Mouse (Mus musculus): ENCODE results near the gene Ranbp3. TPM values are rescaled to one million over a fixed set of nuclear protein-coding genes. Genes with fewer than 3 reads are reported as not detected.

The Ranbp3 gene
- polyA plus RNA-seq, 1 experiment from 2014 or later: 21.8 TPM

GRCm38 (mm10) chr17:56740788-56741160 lies 67.7 kb downstream of the Ranbp3 start:
- Histone ChIP-seq H3K9me3 (ENCODE audit: low read length) (no peaks in the 10 kb centered on the region), H3K4me2 (ENCODE audit: low read depth, low read length) (no peak overlapping the region), H3K9ac (replicated peaks) (no peak overlapping the region), H3K27me3 (ENCODE audit: insufficient read depth, low read length) (no peaks in the 10 kb centered on the region), H3K4me3 (ENCODE audit: low read depth, low read length) (no peak overlapping the region), H3K36me3 (replicated peaks; ENCODE audit: insufficient read depth, low read length) (no peaks in the 10 kb centered on the region), H3K27ac (ENCODE audit: low read depth) (no peak overlapping the region), H3K4me1 (ENCODE audit: insufficient read depth) (no peaks in the 10 kb centered on the region)
- TF ChIP-seq EP300 (IDR thresholded peaks at IDR 0.05; ENCODE audit: low read depth) (no peak), CTCF (IDR thresholded peaks at IDR 0.05; ENCODE audit: low read depth) (no peak)
- WGBS (ENCODE audit: insufficient replicate concordance): 76% methylated on average over 17 of the region's 17 CpGs
- no peak for ATAC-seq
- DNase-seq: no peak

GRCm38 (mm10) chr17:56744173-56744572 lies 71.1 kb downstream of the Ranbp3 start:
- no peak for TF ChIP-seq CTCF (IDR thresholded peaks at IDR 0.05; ENCODE audit: low read depth)
- no peak for TF ChIP-seq EP300 (IDR thresholded peaks at IDR 0.05; ENCODE audit: low read depth)
- DNase-seq: no peak
- Histone ChIP-seq H3K9me3 (ENCODE audit: low read length) (no peaks in the 10 kb centered on the region), H3K27ac (ENCODE audit: low read depth) (no peak overlapping the region), H3K27me3 (ENCODE audit: insufficient read depth, low read length) (no peaks in the 10 kb centered on the region), H3K4me1 (ENCODE audit: insufficient read depth) (no peaks in the 10 kb centered on the region), H3K4me3 (ENCODE audit: low read depth, low read length) (no peak overlapping the region), H3K36me3 (replicated peaks; ENCODE audit: insufficient read depth, low read length) (no peaks in the 10 kb centered on the region), H3K9ac (replicated peaks) (no peak overlapping the region), H3K4me2 (ENCODE audit: low read depth, low read length) (no peak overlapping the region)
- ATAC-seq: no peak
- 46% methylated on average over 5 of the region's 5 CpGs for WGBS (ENCODE audit: insufficient replicate concordance)

- H3K4me3 ChIP-seq (ENCODE audit: low read depth, low read length): no peak overlapping the region
- peaks cover 56% of the 10 kb centered on the region for H3K27me3 ChIP-seq (ENCODE audit: insufficient read depth, low read length)
- peaks cover 3% of the 10 kb centered on the region; the same call in 1 of the 2 replicates for H3K4me1 ChIP-seq (ENCODE audit: insufficient read depth)
- DNase-seq: peak; percentile 58
- H3K27ac ChIP-seq (ENCODE audit: low read depth): no peak overlapping the region
- H3K9me3 ChIP-seq (ENCODE audit: low read length): no peaks in the 10 kb centered on the region
- no peaks in the 10 kb centered on the region for H3K36me3 ChIP-seq (replicated peaks; ENCODE audit: insufficient read depth, low read length)
- peak overlapping the region; percentile 44; the same call in 1 of the 2 replicates for H3K4me2 ChIP-seq (ENCODE audit: low read depth, low read length)
- 38% methylated on average over 66 of the region's 71 CpGs for WGBS (ENCODE audit: insufficient replicate concordance)
- H3K9ac ChIP-seq (replicated peaks): no peak overlapping the region
- TF ChIP-seq EP300 (IDR thresholded peaks at IDR 0.05; ENCODE audit: low read depth) (no peak), CTCF (IDR thresholded peaks at IDR 0.05; ENCODE audit: low read depth) (no peak)
- peak; percentile 66 for ATAC-seq
Observed at GRCm38 (mm10) chr17:56751404-56752072, 78.4 kb downstream of the Ranbp3 start.

GRCm38 (mm10) chr17:56753452-56753851 lies 80.4 kb downstream of the Ranbp3 start:
- DNase-seq (no peak), ATAC-seq (no peak)
- H3K36me3 ChIP-seq (replicated peaks; ENCODE audit: insufficient read depth, low read length): no peaks in the 10 kb centered on the region
- H3K27ac ChIP-seq (ENCODE audit: low read depth): no peak overlapping the region
- no peaks in the 10 kb centered on the region for H3K9me3 ChIP-seq (ENCODE audit: low read length)
- H3K4me2 ChIP-seq (ENCODE audit: low read depth, low read length): no peak overlapping the region
- H3K4me1 ChIP-seq (ENCODE audit: insufficient read depth): peaks cover 21% of the 10 kb centered on the region
- WGBS (ENCODE audit: insufficient replicate concordance): 28% methylated on average over 13 of the region's 15 CpGs
- H3K27me3 ChIP-seq (ENCODE audit: insufficient read depth, low read length): peaks cover 71% of the 10 kb centered on the region
- no peak for TF ChIP-seq EP300 (IDR thresholded peaks at IDR 0.05; ENCODE audit: low read depth)
- TF ChIP-seq CTCF (IDR thresholded peaks at IDR 0.05; ENCODE audit: low read depth): no peak
- H3K4me3 ChIP-seq (ENCODE audit: low read depth, low read length): no peak overlapping the region
- H3K9ac ChIP-seq (replicated peaks): no peak overlapping the region

GRCm38 (mm10) chr17:56754271-56755185 lies 81.4 kb downstream of the Ranbp3 start:
- H3K9ac ChIP-seq (replicated peaks): no peak overlapping the region; the same call in 1 of the 2 replicates
- WGBS (ENCODE audit: insufficient replicate concordance): 10% methylated on average over 36 of the region's 36 CpGs
- ATAC-seq (no peak), DNase-seq (no peak)
- no peak overlapping the region for H3K27ac ChIP-seq (ENCODE audit: low read depth)
- H3K27me3 ChIP-seq (ENCODE audit: insufficient read depth, low read length): peaks cover 71% of the 10 kb centered on the region
- no peaks in the 10 kb centered on the region for H3K36me3 ChIP-seq (replicated peaks; ENCODE audit: insufficient read depth, low read length)
- H3K4me3 ChIP-seq (ENCODE audit: low read depth, low read length): no peak overlapping the region
- TF ChIP-seq CTCF (IDR thresholded peaks at IDR 0.05; ENCODE audit: low read depth) (no peak), EP300 (IDR thresholded peaks at IDR 0.05; ENCODE audit: low read depth) (no peak)
- H3K4me2 ChIP-seq (ENCODE audit: low read depth, low read length): peak overlapping the region; percentile 52
- H3K9me3 ChIP-seq (ENCODE audit: low read length): no peaks in the 10 kb centered on the region
- H3K4me1 ChIP-seq (ENCODE audit: insufficient read depth): peaks cover 22% of the 10 kb centered on the region

GRCm38 (mm10) chr17:56756703-56757399 lies 83.8 kb downstream of the Ranbp3 start:
- WGBS (ENCODE audit: insufficient replicate concordance): 2% methylated on average over 40 of the region's 51 CpGs
- H3K9me3 ChIP-seq (ENCODE audit: low read length): no peaks in the 10 kb centered on the region
- peaks cover 30% of the 10 kb centered on the region for H3K4me1 ChIP-seq (ENCODE audit: insufficient read depth)
- DNase-seq (peak; percentile 55), ATAC-seq (peak; percentile 14)
- H3K4me2 ChIP-seq (ENCODE audit: low read depth, low read length): peak overlapping the region; percentile 92
- H3K9ac ChIP-seq (replicated peaks): peak overlapping the region; percentile 65
- no peaks in the 10 kb centered on the region for H3K36me3 ChIP-seq (replicated peaks; ENCODE audit: insufficient read depth, low read length)
- H3K4me3 ChIP-seq (ENCODE audit: low read depth, low read length): peak overlapping the region; percentile 54
- no peak overlapping the region for H3K27ac ChIP-seq (ENCODE audit: low read depth)
- peaks cover 61% of the 10 kb centered on the region for H3K27me3 ChIP-seq (ENCODE audit: insufficient read depth, low read length)
- TF ChIP-seq EP300 (IDR thresholded peaks at IDR 0.05; ENCODE audit: low read depth) (no peak), CTCF (IDR thresholded peaks at IDR 0.05; ENCODE audit: low read depth) (peak; percentile 55)

Measured in liver, postnatal 0 days (tissue).